Mouse (Mus musculus) kidney, adult 2 months (tissue): ENCODE measurements around the gene Avil. TPM values are rescaled to one million over a fixed set of nuclear protein-coding genes. Genes with fewer than 3 reads are reported as not detected.

Source experiments
- DNase-seq: peaks from one replicate; pipeline ENCODE4 v3.0.0; 2021
- H3K27ac ChIP-seq: fragments of 200-500 bp; 2 replicates; pipeline ENCODE4 v1.5.1; 2012; ENCODE audit warnings: low read depth, low read length, control low read depth, inconsistent platforms; ENCODE audit not compliant: insufficient read depth
- H3K27me3 ChIP-seq: fragments of 200-500 bp; replicated peaks from 2 replicates; pipeline ENCODE4 v1.6.1; 2012; ENCODE audit warnings: mild to moderate bottlenecking, moderate library complexity, low read length, inconsistent platforms; ENCODE audit not compliant: control insufficient read depth, insufficient read depth
- H3K36me3 ChIP-seq: fragments of 200-500 bp; 2 replicates; pipeline ENCODE4 v1.6.1; 2012; ENCODE audit warnings: mild to moderate bottlenecking, moderate library complexity, low read length, inconsistent platforms; ENCODE audit not compliant: control insufficient read depth, insufficient read depth
- H3K4me1 ChIP-seq: fragments of 200-500 bp; 2 replicates; pipeline ENCODE4 v1.6.1; 2011; ENCODE audit warnings: low read length; ENCODE audit not compliant: control insufficient read depth, insufficient read depth
- H3K4me3 ChIP-seq: fragments of 200-500 bp; 2 replicates; pipeline ENCODE4 v1.5.1; 2011; ENCODE audit warnings: mild to moderate bottlenecking, low read depth, low read length, control low read depth; ENCODE audit not compliant: insufficient read depth
- CTCF ChIP-seq: fragments of 200-500 bp; conservative IDR thresholded peaks from 2 replicates; pipeline ENCODE4 v1.5.1; 2011; ENCODE audit warnings: low read depth, mild to moderate bottlenecking, control low read depth, low read length, moderate library complexity, mixed read lengths; ENCODE audit not compliant: insufficient read depth, insufficient read length
- POLR2A ChIP-seq: fragments of 200-500 bp; IDR thresholded peaks from one replicate; pipeline ENCODE4 v1.6.1; 2011; ENCODE audit warnings: low read depth, low read length, control low read depth
- WGBS: fragments of 180-500 bp; shearing (Covaris S2); methylation state at CpG from one replicate; pipeline ENCODE4 v1.1.7; 2018; 5-methylcytosine and 5-hydroxymethylcytosine counted together
- polyA plus RNA-seq: library from polyadenylated mRNA; depleted of rRNA; stranded (reverse); fragments of >200 nt; gene quantifications from 2 replicates; pipeline ENCODE4 v1.2.3, GENCODE M21; 2012; rRNA removed

The Avil gene
- polyA plus RNA-seq, result 0.14 and 0.19 TPM in 2 replicates

GRCm38 (mm10) chr10:127000529-127000928 lies at the start of gene Avil:
Gene Avil, plus strand, starts transcription at chr10:127000709.
- H3K27me3 ChIP-seq, result no peaks in the 10 kb centered on the region
- no peak within 1 kb of the TSS for H3K27ac ChIP-seq
- no peaks in the 10 kb centered on the region; the same call in 1 of the 2 replicates for H3K36me3 ChIP-seq
- TF ChIP-seq POLR2A, result no peak
- TF ChIP-seq CTCF, result no peak
- WGBS, result 81% methylated on average over 5 of the region's 5 CpGs
- DNase-seq, result no peak
- H3K4me3 ChIP-seq, result no peak within 1 kb of the TSS
- H3K4me1 ChIP-seq, result no peaks in the 10 kb centered on the region

DNA sequence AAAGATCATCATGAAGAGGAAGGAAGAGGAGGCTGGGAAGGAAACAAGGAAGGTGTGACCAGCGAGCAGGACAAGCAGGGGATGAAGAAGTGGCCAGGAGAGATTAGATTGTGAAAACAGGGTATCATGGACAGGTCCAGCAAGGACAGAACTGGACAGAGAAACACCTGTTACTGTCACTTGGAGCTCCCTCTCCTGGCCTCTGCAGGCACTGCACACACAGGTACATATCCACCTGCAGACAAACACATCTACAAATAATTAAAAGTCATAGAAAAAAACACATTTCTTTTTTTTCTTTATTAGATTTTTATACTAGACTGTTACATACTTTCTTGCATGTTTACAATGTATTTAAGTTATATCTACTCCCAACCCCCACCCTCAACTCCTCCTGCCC lies 48.1 kb upstream of the Avil start:
- 100% methylated on average over 1 of the region's 1 CpGs for WGBS
- Histone ChIP-seq H3K36me3 (no peaks in the 10 kb centered on the region), H3K27me3 (no peaks in the 10 kb centered on the region), H3K4me1 (peaks cover 2% of the 10 kb centered on the region; the same call in 1 of the 2 replicates), H3K4me3 (no peak overlapping the region), H3K27ac (no peak overlapping the region)
- TF ChIP-seq POLR2A, result no peak
- TF ChIP-seq CTCF, result 0 out of 2 replicates have a peak, but pooled peaks have one; percentile 8
- DNase-seq, result no peak

DNA sequence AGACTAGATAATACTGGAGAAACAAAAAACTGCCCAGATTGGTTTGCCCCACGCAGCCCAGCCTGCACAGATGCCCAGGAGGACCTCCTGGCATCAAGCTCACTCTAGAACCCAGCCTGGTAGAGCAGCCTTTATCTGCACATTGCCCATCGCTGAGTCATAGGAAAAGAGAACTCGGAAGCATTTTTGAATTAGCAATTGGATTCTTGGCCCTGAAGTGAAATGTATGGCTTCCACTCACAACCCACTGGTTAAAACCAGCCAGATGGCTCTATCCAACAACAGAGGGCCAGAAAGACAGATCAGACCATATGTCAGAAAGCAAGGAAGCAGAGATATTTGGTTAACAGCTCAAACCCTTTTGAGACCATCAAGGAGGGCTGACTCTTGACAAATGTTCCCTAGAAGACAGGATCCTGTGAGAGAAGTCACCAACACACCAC lies 47.5 kb upstream of the Avil start:
- no peak for TF ChIP-seq CTCF
- no peak for TF ChIP-seq POLR2A
- Histone ChIP-seq H3K4me1 (peaks cover 8% of the 10 kb centered on the region; the same call in 1 of the 2 replicates), H3K4me3 (no peak overlapping the region), H3K27ac (no peak overlapping the region), H3K27me3 (no peaks in the 10 kb centered on the region), H3K36me3 (no peaks in the 10 kb centered on the region)
- DNase-seq, result no peak
- 79% methylated on average over 3 of the region's 3 CpGs for WGBS

DNA sequence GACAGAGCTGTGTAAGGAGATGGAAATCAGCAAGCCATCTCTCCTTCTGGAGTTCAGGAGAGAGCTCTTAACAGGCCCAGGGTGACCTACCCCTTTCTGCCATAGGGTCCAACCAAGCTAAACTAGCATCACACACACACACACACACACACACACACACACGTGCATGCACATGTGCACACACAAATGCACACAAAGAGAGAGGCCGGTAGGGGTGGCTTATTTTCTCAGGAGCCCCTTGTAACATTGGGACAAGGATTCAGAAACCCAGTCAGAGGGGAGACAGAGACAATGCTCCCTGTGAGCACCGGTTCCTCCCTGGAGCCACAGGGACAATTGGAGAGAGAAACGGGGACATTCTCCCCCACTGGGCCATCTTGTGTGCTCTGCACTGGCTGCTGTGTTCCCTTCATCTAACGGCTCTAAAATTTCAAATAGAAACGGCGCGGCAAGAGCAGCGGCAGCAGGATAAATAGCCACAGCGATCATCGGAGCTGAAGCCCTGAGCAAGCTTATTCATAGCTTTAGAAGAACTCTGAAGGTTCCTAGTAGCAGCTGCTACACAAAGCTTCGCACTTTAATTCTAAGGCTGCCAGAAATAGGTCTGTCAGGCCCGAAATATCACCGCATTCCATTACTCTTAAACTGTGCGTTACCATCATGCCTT lies 43.7 kb upstream of the Avil start:
- Histone ChIP-seq H3K4me1 (peaks cover 9% of the 10 kb centered on the region; the same call in 1 of the 2 replicates), H3K27ac (no peak overlapping the region), H3K4me3 (no peak overlapping the region), H3K36me3 (no peaks in the 10 kb centered on the region), H3K27me3 (no peaks in the 10 kb centered on the region)
- TF ChIP-seq CTCF (no peak), POLR2A (no peak)
- WGBS, result 61% methylated on average over 15 of the region's 15 CpGs
- DNase-seq, result no peak

DNA sequence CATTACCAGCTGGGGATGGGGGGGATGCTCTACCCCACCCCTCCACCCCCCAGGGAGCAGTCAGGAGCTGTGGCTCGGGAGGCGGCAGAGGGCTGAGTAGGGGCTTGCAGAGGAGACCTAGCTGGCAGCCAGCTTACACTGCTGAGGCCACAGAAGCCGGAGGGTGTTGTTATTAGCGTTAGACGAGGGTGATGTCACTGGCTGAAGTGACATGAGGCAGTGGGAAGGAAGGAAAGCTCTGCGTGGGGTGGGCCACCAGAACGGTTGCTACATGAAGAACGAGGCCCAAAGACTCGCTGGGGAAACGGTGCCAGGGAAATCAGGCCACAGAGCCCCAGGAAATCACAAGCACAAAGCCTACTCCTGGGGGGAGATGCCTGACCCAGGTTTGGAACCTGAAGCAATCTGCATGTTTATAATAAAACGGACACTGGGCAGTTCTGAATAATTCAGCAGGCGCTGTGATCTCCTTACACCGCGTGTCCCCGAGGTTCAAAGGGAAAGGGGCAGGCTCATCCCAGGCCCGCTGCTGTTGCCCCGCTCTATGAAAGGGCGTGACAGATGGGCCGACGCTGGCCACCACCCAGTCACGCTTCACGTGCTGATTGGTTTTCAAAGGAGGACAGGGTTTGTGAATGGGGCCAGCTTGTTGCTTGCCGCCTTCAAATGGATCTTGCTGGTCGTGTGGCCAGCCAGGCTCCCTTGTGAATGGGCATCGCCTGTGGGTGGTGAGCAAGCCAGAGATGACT lies 43.0 kb upstream of the Avil start:
- H3K4me1 ChIP-seq, result peaks cover 16% of the 10 kb centered on the region
- no peak for TF ChIP-seq CTCF
- TF ChIP-seq POLR2A, result no peak
- H3K4me3 ChIP-seq, result no peak overlapping the region; the same call in 1 of the 2 replicates
- H3K36me3 ChIP-seq, result no peaks in the 10 kb centered on the region
- H3K27me3 ChIP-seq, result no peaks in the 10 kb centered on the region
- 17% methylated on average over 25 of the region's 25 CpGs for WGBS
- DNase-seq, result peak; percentile 71
- no peak overlapping the region for H3K27ac ChIP-seq

DNA sequence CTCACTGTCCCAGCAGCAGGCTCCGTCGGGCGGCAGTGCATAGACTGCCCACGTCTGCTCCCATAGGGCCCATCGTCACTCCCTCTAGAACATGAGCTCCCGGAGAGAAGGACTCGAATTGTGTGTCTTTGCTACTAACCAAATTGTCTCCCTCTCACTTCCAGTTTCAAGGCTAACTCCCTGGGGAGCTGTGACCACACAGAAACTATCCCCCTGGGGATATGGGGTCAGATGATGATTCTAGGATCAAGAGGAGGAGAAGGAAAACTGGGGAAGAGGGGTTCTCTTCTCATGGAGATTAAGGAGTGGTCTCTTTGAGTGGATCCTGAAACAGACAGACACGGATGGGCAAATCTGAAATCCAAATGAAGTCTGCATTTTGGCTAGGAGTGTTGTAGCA lies 40.0 kb upstream of the Avil start:
- Histone ChIP-seq H3K27me3 (no peaks in the 10 kb centered on the region), H3K4me3 (no peak overlapping the region), H3K27ac (no peak overlapping the region), H3K36me3 (no peaks in the 10 kb centered on the region), H3K4me1 (peaks cover 22% of the 10 kb centered on the region)
- DNase-seq, result no peak
- WGBS, result 91% methylated on average over 8 of the region's 8 CpGs
- TF ChIP-seq POLR2A, result no peak
- TF ChIP-seq CTCF, result no peak

DNA sequence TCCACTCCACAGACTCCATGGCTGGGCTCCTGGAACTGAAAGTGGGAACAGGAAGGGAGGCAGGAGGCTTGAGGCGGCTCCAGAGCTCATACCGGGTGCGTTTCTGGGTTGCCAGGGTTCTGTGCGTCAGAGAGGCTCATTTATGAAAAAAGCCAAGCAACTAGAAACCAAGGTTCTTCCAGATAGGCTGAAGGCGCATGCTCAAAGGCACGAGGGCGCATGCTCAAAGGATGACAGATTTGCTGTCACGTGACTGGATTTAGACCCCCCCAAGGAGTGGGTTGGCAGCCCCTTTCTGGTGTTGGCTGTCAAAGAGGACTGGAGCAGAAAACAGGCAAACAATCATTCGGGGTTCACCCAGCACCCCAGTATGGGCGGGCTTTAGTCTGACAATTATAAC lies 38.8 kb upstream of the Avil start:
- Histone ChIP-seq H3K4me1 (peaks cover 22% of the 10 kb centered on the region), H3K27ac (peak overlapping the region; percentile 7), H3K36me3 (no peaks in the 10 kb centered on the region), H3K27me3 (no peaks in the 10 kb centered on the region), H3K4me3 (no peak overlapping the region)
- peak; percentile 38 for DNase-seq
- TF ChIP-seq POLR2A (no peak), CTCF (no peak)
- WGBS, result 62% methylated on average over 10 of the region's 10 CpGs
